Mouse (Mus musculus) Patski (cell line): Measurements from ENCODE around the gene Lama2. TPM values are rescaled to one million over a fixed set of nuclear protein-coding genes. Genes with fewer than 3 reads are reported as not detected.

Experiments
- ATAC-seq: fragments of 100-300 bp; one replicate; pipeline ENCODE4 v1.8.0; 2021
- CTCF ChIA-PET: fragments of 350-600 bp; sonication (Branson Sonifier 250); formaldehyde crosslinking; loops from one replicate; lab custom pipeline; 2022; ENCODE audit warnings: inconsistent platforms; lab: Charles Lee
- POLR2A ChIA-PET: fragments of 350-600 bp; sonication (Branson Sonifier 250); formaldehyde crosslinking; loops from one replicate; lab custom pipeline; 2022; ENCODE audit warnings: antibody characterized with exemption, inconsistent platforms; lab: Charles Lee
- DNase-seq: peaks from one replicate; pipeline ENCODE4 v3.0.0-alpha.2; 2011; ENCODE audit warnings: low read depth, low spot score
- H3K27me3 ChIP-seq: fragments of 371-371 bp; one replicate; pipeline ENCODE4 v1.5.1; 2021
- CTCF ChIP-seq: fragments of 100-300 bp; IDR thresholded peaks from one replicate; pipeline ENCODE4 v1.5.1; 2021
- in situ Hi-C: fragments of 300-500 bp; cut with MboI; formaldehyde crosslinking; loops from 3 replicates; pipeline ENCODE4 v1.11.1; 2018; ENCODE audit warnings: low pct_unique_long_range_greater_than_20kb, mixed read lengths
- polyA plus RNA-seq: library from polyadenylated mRNA; unstranded; gene quantifications from one replicate; pipeline ENCODE4 v1.2.3, GENCODE M21; 2021

Lama2 gene
- polyA plus RNA-seq, 1 experiment from 2014 or later = 0.01 TPM

GRCm38 (mm10) chr10:27595675-27596074 lies 23.9 kb downstream of the Lama2 start:
- ATAC-seq (no peak), DNase-seq (no peak)
- no peaks in the 10 kb centered on the region for H3K27me3 ChIP-seq
- in situ Hi-C loops = no loop called here
- TF ChIP-seq CTCF = no peak
- ChIA-PET CTCF (no interaction called here), POLR2A (no interaction called here)

GRCm38 (mm10) chr10:27533217-27533616 lies 86.3 kb downstream of the Lama2 start:
- in situ Hi-C loops = no loop called here
- POLR2A ChIA-PET = no interaction called here
- CTCF ChIA-PET = no interaction called here

GRCm38 (mm10) chr10:27508847-27509459 lies 110.6 kb downstream of the Lama2 start:
- in situ Hi-C loops = no loop called here

More at GRCm38 (mm10) chr10:27533217-27533616, 86.3 kb downstream of the Lama2 start:
- no peak for TF ChIP-seq CTCF
- ATAC-seq (no peak), DNase-seq (no peak)
- no peaks in the 10 kb centered on the region for H3K27me3 ChIP-seq

GRCm38 (mm10) chr10:27500863-27501262 lies 118.7 kb downstream of the Lama2 start:
- ATAC-seq (no peak), DNase-seq (no peak)
- ChIA-PET CTCF (no interaction called here), POLR2A (no interaction called here)
- H3K27me3 ChIP-seq = peaks cover 14% of the 10 kb centered on the region
- no peak for TF ChIP-seq CTCF
- in situ Hi-C loops = no loop called here

More at GRCm38 (mm10) chr10:27508847-27509459, 110.6 kb downstream of the Lama2 start:
- TF ChIP-seq CTCF = no peak
- no peaks in the 10 kb centered on the region for H3K27me3 ChIP-seq
- ChIA-PET POLR2A (no interaction called here), CTCF (no interaction called here)
- ATAC-seq = no peak
- DNase-seq = no peak

- ChIA-PET POLR2A (no interaction called here), CTCF (no interaction called here)
- TF ChIP-seq CTCF = no peak
- ATAC-seq = no peak
- DNase-seq = no peak
- H3K27me3 ChIP-seq = peaks cover 5% of the 10 kb centered on the region
- in situ Hi-C loops = no loop called here
Observed at GRCm38 (mm10) chr10:27488452-27488851, 131.1 kb downstream of the Lama2 start.

- POLR2A ChIA-PET = no interaction called here
- TF ChIP-seq CTCF = no peak
- CTCF ChIA-PET = interaction anchor here (0.9 kb wide), 1 partner anchor 11 kb away, joined by 3 read pairs; no protein-coding TSS in a partner anchor
- peaks cover 13% of the 10 kb centered on the region for H3K27me3 ChIP-seq
- ATAC-seq (no peak), DNase-seq (no peak)
- in situ Hi-C loops = no loop called here
Observed at GRCm38 (mm10) chr10:27484041-27484440, 135.5 kb downstream of the Lama2 start.

GRCm38 (mm10) chr10:27475540-27475939 lies 144.0 kb downstream of the Lama2 start:
- in situ Hi-C loops = no loop called here
- DNase-seq = no peak
- peaks cover 3% of the 10 kb centered on the region for H3K27me3 ChIP-seq
- CTCF ChIA-PET = no interaction called here
- no peak for ATAC-seq
- POLR2A ChIA-PET = no interaction called here
- no peak for TF ChIP-seq CTCF

- no peak for TF ChIP-seq CTCF
- ATAC-seq (no peak), DNase-seq (no peak)
- ChIA-PET POLR2A (no interaction called here), CTCF (no interaction called here)
- in situ Hi-C loops = no loop called here
- H3K27me3 ChIP-seq = no peaks in the 10 kb centered on the region
Observed at GRCm38 (mm10) chr10:27468274-27468673, 151.3 kb downstream of the Lama2 start.

GRCm38 (mm10) chr10:27413583-27414465 lies 205.7 kb downstream of the Lama2 start:
- in situ Hi-C loops = no loop called here
- ChIA-PET POLR2A (no interaction called here), CTCF (no interaction called here)
- ATAC-seq = no peak
- no peak for TF ChIP-seq CTCF
- no peak for DNase-seq
- H3K27me3 ChIP-seq = peaks cover 5% of the 10 kb centered on the region

GRCm38 (mm10) chr10:27390753-27391152 lies 228.8 kb downstream of the Lama2 start:
- no peaks in the 10 kb centered on the region for H3K27me3 ChIP-seq
- CTCF ChIA-PET = no interaction called here
- in situ Hi-C loops = no loop called here
- ATAC-seq (no peak), DNase-seq (no peak)
- POLR2A ChIA-PET = no interaction called here
- TF ChIP-seq CTCF = no peak

- no peak for DNase-seq
- ChIA-PET CTCF (no interaction called here), POLR2A (no interaction called here)
- in situ Hi-C loops = no loop called here
- no peak for TF ChIP-seq CTCF
- peaks cover 3% of the 10 kb centered on the region for H3K27me3 ChIP-seq
- no peak for ATAC-seq
Observed at GRCm38 (mm10) chr10:27387531-27387930, 232.0 kb downstream of the Lama2 start.
